Mouse (Mus musculus): ENCODE data around the gene Ints14.
A peak's percentile ranks its signal among the peaks of the same experiment; 100 is the strongest.

Gene Ints14

GRCm38 (mm10) chr9:65018588-65019121, 58.0 kb downstream of the Ints14 start:
- DNase-seq (ENCODE audit: extremely low read depth, low read depth), result no peak

- no peak for DNase-seq (ENCODE audit: extremely low read depth, low read depth)
These were observed 58.4 kb downstream of the Ints14 start for GRCm38 (mm10) chr9:65019146-65019545.

GRCm38 (mm10) chr9:65020128-65020527, 59.4 kb downstream of the Ints14 start:
- no peak for DNase-seq (ENCODE audit: extremely low read depth, low read depth)

- no peak for DNase-seq (ENCODE audit: extremely low read depth, low read depth)
These were observed 60.5 kb downstream of the Ints14 start, which contains the start of gene Hacd3 for GRCm38 (mm10) chr9:65020991-65021886. Hacd3 (minus strand) TSS chr9:65021693.

GRCm38 (mm10) chr9:65021887-65022579, 61.3 kb downstream of the Ints14 start:
- DNase-seq (ENCODE audit: extremely low read depth, low read depth), result peak; percentile 60

- no peak for DNase-seq (ENCODE audit: extremely low read depth, low read depth)
These were observed 62.0 kb downstream of the Ints14 start for GRCm38 (mm10) chr9:65022580-65023135.

GRCm38 (mm10) chr9:65023447-65023846, 62.7 kb downstream of the Ints14 start:
- no peak for DNase-seq (ENCODE audit: extremely low read depth, low read depth)

GRCm38 (mm10) chr9:65027241-65027640, 66.5 kb downstream of the Ints14 start:
- DNase-seq (ENCODE audit: extremely low read depth, low read depth), result no peak

- DNase-seq (ENCODE audit: extremely low read depth, low read depth), result no peak
These were observed 67.6 kb downstream of the Ints14 start for GRCm38 (mm10) chr9:65028313-65028712.

- peak; percentile 50 for DNase-seq (ENCODE audit: extremely low read depth, low read depth)
These were observed 70.7 kb downstream of the Ints14 start for GRCm38 (mm10) chr9:65031355-65031754.

- DNase-seq (ENCODE audit: extremely low read depth, low read depth), result no peak
These were observed 71.2 kb downstream of the Ints14 start for GRCm38 (mm10) chr9:65031894-65032268.

- peak; percentile 82 for DNase-seq (ENCODE audit: extremely low read depth, low read depth)
These were observed 71.8 kb downstream of the Ints14 start, which contains the start of gene Dpp8 for GRCm38 (mm10) chr9:65032269-65033108. Dpp8 (plus strand) TSS chr9:65032414.

GRCm38 (mm10) chr9:65036456-65036855, 75.8 kb downstream of the Ints14 start:
- DNase-seq (ENCODE audit: extremely low read depth, low read depth), result no peak
